Mouse (Mus musculus): Measurements from ENCODE around the gene Rap1a.

The Rap1a gene

GRCm38 (mm10) chr3:105686394-105687323, 114.5 kb downstream of the Rap1a start:
- no peak for DNase-seq

GRCm38 (mm10) chr3:105680346-105680745, 120.8 kb downstream of the Rap1a start:
- no peak for DNase-seq
